Mouse (Mus musculus): Measurements from ENCODE around the gene Prrxl1.

DNA sequence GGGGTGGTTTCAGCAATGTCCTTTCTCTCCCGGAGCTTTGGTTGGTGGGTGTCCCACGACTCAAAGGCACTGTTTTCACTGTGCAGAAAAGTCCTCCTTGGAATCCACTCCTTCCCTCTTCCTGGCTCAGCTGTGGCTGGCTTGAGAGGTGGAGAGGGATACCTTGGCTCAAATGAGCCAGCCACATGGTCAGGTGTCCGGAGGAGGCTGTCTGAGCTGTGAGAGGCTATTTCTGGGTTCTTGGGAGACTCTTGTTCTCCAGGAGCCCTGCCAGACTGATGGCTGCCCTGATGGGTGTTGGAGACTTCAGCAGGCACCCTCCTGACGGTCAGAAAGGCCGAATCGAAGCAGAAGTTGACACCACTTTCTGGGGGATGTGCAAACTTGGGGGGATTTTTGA, 63.9 kb downstream of the Prrxl1 start:
- no peak for TF ChIP-seq CTCF (IDR thresholded peaks at IDR 0.05; ENCODE audit: borderline replicate concordance, insufficient read depth, low read length)
- no peak for TF ChIP-seq POLR2A (IDR thresholded peaks at IDR 0.05; ENCODE audit: low read depth, low read length)
